Mouse (Mus musculus) right cerebral cortex, postnatal 14 days (tissue): ENCODE results near the gene Aph1a.
"Not testable (repeated sequence)": the region's sequence is repeated elsewhere in the genome, so short reads cannot be mapped to it uniquely, and the experiment has no call there.

Experiments used
- DNase-seq: peaks from one replicate; pipeline ENCODE4 v3.0.0; 2022

The Aph1a gene

DNA sequence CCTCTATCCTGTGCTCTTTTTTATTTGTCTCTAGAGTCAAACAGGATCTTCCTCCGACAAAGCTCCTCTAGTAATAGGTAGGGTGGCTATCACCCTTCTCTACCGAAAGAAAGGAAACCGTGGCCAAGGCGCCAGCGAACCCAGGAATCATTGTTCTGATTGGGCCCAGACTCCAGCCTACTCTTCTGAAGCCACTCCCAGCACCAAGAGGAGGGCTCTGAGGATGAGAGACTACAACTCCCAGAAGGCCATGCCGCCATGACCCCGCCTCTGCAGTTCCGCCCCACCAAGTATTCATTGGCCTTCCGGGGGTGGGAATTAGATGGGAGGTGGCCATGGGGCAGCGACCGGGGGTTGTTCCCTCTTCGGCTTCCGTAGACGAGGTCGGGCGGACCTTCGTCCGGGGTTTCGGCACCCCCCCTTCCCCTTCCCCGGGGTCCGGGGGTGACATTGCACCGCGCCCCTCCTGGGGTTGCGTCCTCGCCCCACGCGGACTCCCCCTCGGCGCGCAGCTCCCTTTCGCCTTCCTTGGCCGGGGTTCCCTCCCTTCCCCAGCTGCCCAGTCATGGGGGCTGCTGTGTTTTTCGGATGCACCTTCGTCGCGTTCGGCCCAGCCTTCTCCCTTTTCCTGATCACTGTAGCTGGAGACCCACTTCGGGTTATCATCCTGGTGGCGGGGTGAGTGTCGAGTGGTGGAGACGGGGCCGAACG lies at the start of gene Aph1a:
TSS of gene Aph1a (plus strand) at position 364 of the 711 bp plus-strand sequence.
- peak; percentile 91 for DNase-seq

- no peak for DNase-seq
These were observed 43.2 kb upstream of the Aph1a start for GRCm38 (mm10) chr3:95850611-95851010.

DNA sequence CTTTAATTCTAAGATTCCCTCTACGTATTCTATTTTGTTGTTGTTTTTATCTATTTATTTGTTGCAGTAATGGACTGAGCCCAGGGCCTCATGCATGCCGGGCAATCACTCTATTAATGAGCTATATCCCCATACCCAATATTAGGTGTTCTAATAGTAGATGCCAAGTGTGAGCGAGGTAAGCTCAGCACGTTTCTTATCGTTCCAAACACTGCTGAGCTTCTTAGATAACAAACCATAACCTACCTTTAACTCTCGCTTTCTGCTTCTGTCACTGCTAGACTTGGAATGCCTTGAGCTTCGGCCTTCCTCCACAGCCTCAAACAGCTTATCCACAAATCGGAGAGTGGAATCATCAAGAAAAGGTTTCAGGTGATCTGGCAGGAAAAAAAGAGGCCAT lies 42.5 kb upstream of the Aph1a start:
- no peak for DNase-seq

GRCm38 (mm10) chr3:95855502-95856089 lies 38.2 kb upstream of the Aph1a start, which contains the start of gene Prpf3:
Gene Prpf3 (minus strand): TSS chr3:95855885.
- peak; percentile 94 for DNase-seq

GRCm38 (mm10) chr3:95856115-95856514 lies 37.7 kb upstream of the Aph1a start:
- no peak for DNase-seq

- not testable (repeated sequence) for DNase-seq
These were observed 36.7 kb upstream of the Aph1a start for GRCm38 (mm10) chr3:95857050-95857449.

DNA sequence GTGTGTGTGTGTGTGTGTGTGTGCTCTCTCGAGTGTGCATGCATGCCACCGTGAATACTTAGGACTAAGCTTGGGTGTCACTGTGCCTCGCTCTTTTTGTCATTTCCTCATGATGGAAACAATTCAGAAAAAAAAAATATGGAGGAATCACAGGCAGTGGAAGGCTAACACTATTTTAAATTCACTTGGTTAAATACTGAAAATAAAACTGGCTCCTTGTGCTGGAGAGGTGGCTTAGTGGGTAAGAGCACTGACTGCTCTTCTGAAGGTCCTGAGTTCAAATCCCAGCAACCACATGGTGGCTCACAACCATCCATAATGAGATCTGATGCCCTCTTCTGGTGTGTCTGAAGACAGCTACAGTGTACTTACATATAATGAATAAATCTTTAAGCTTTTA lies 35.5 kb upstream of the Aph1a start:
- not testable (repeated sequence) for DNase-seq

- no peak for DNase-seq
These were observed 33.4 kb upstream of the Aph1a start for GRCm38 (mm10) chr3:95860323-95860722.

- no peak for DNase-seq
These were observed 32.6 kb upstream of the Aph1a start for GRCm38 (mm10) chr3:95861216-95861615.

DNA sequence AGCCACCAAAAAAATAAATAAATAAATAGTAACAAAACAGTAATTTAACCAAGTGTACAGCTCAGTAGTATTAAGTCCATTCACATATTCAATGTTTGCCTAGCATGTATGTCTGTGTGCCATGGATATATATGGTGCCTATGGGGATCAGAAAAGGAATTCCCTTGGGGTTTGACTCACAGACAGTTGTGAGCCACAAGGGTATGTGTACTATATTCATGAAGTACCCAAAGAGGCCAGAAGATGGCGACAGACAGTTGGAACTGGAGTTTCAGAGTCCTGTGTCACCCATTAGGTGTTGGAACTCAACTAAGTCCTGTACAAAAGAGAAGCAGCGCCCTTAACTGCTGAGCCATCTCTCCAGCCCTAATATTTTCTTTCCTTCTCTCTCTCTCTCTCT lies 32.0 kb upstream of the Aph1a start:
- DNase-seq, result peak; percentile 41

DNA sequence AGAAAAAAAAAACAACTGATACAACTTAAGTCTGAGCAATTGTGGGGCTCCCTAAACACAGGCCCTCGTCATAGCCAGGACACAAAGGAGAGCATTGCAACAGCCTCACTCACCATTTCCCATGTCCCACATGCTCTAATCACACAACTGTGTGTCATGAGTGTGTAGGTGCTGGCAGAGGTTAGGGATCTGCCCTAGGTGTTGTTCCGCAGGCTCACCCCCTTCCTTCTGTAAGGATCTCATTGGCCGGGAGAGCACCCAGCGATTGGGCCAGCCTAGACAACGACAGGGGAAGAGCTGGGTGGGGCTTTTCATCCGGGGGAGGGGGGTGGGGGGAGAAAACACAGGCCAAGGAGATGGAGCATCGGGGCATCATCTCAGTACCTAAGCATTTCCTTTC lies 30.2 kb upstream of the Aph1a start:
- no peak for DNase-seq

DNA sequence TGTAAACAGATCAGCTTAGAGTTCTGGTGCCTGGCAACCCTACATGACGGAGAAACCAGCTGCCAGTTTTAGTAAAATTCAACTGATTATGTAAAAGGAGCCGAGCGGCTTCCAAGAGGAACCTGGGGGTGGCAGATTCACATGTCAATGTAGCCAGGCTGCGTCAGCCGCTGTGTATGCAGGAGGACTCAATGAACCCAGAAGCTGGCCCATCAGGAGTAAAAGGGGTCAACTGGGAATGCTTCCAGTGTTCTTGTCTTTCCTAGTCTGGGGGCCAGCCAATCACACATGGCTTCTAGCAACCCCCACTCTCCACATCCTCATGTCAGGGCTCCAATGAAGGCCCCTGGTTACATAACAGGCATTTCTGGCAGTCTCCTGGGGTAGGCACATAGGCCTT lies 28.7 kb upstream of the Aph1a start:
- DNase-seq, result peak; percentile 47

DNA sequence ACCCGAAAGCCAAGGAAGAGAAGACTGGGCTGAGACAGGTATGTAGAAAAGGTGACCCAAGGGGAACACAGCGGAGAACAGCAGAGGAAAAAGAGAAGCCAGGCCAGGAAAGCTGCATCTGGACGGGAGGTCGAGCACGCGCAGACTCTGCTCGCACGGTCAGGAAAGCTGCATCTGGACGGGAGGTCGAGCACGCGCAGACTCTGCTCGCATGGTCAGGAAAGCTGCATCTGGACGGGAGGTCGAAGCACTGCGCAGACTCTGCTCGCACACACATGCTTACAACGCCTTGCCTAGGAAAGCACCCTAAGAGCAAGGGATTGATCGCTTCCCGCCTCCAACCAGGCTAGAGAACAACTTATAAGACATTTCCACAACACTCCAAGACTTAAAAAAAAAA lies 28.2 kb upstream of the Aph1a start:
- no peak for DNase-seq

DNA sequence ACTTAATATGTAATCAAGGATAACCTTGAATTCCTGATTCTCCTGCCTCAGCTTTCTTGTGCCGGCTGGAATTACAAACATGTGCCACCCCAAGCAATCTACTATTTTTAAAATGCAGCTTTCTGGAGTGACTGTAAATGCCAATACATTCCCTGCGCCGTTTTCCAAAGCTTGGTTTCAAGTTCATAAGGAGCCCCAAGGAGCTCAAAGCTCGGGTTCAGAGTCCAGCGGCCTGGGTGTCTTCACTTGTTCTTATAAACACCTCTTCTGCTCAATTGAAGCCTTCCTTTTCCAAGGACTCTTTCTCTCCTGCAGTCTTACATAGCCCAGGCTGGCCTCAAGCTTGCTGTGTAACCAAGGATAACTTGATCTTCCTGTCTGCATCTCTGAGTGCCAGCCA lies 27.7 kb upstream of the Aph1a start:
- no peak for DNase-seq

DNA sequence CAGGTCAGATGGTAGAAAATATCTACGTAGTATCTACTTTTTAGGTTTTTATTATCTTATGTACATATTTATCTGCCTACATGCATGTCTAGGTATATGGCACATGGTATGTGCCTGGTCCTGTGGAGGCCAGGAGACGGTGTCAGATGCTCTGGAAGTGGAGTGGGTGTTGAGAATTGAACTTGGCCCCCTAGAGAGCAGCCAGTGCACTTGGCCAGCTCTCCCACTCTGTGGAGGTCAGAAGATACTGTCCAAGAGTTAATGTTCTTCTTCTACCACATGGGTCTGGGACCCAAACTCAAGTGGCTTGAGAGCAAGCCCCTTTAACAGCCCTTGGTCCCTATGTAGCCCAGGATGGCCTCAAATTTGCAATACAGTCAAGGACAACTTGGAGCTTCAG lies 26.4 kb upstream of the Aph1a start:
- no peak for DNase-seq

DNA sequence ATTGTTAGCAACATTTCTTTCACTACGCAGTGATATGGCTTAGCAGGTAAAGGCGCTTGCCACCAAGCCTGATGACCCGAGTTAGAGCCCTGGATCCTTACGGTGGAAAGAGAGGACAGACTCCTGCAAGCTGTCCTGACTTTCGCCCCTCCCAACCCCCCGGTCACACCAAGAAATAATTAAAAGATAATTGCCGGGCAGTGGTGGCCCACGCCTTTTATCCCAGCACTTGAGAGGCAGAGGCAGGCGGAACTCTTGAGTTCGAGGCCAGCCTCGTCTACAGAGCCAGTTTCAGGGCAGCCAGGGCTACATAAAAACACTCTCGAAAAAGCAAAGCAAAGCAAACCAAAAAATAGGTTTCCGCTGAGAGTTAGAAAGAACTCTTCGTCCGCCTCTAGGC lies 22.8 kb upstream of the Aph1a start:
- no peak for DNase-seq

GRCm38 (mm10) chr3:95871392-95871867 lies 22.3 kb upstream of the Aph1a start, which contains the start of gene Mrps21:
Gene Mrps21 (minus strand): TSS chr3:95871519.
- peak; percentile 81 for DNase-seq

GRCm38 (mm10) chr3:95872048-95872447 lies 21.7 kb upstream of the Aph1a start:
- no peak for DNase-seq

DNA sequence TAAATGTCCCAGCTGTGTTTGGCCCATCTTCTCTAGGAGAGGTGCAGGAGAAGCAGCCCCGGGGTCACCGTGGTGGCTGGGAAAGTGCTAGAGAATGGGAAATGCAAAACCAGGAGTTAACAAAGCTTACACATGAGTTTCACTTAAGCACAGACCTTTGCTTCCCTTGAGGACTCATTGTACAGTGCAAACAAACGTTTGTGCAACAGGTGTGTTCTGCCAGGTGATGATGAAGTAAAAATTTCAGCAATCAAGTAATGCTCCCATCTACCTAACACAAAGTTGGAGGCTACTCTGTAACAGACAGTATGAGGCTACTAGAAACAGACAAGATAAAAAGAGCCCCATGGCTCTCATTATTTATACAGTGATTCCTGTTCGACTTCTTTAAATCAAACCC lies 14.7 kb upstream of the Aph1a start:
- DNase-seq, result no peak

DNA sequence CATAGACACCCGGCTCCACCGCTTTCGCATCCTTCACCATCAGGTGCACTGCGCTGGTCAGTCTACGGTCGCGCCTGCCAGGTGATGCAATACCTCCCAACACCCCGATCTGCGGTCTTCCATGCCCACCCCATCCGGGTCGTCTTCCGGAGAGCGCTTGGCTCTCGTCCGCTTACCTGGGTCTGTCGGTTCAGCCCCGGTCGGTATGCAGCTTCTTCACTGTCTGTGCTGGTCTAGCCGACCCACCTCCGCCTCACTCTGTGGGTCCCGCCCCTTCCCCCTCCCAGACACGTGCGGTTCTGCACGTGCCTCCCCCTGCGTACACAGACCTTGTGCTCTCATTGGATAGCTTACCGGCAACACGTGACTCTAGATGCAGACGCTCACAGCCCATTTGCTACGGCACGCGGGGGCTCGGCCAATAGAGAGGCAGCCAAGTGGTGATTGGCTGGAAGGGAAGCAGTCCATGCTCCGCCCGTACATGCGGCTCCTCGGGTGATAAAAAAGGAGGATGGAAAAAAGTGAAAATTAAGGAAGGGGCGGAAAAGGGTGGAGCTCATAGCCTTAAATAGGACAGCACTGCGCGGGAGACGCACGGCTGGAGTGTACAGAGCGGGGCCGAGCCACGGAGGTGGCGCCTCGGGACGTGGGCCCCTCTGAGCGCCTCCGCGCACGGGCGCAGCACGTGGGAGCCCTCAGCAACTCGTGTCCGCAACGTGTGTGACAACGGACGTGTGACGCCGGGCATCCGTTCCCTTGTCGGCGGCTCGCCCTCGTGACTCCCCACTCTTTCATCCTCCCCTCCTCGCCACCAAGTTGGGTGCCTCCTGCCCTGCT lies 11.6 kb upstream of the Aph1a start, which contains the start of gene Ciart:
TSS of gene Ciart (minus strand) at position 273 of the 837 bp plus-strand sequence.
- DNase-seq, result peak; percentile 92

GRCm38 (mm10) chr3:95882816-95883425 lies 10.8 kb upstream of the Aph1a start:
- peak; percentile 80 for DNase-seq

DNA sequence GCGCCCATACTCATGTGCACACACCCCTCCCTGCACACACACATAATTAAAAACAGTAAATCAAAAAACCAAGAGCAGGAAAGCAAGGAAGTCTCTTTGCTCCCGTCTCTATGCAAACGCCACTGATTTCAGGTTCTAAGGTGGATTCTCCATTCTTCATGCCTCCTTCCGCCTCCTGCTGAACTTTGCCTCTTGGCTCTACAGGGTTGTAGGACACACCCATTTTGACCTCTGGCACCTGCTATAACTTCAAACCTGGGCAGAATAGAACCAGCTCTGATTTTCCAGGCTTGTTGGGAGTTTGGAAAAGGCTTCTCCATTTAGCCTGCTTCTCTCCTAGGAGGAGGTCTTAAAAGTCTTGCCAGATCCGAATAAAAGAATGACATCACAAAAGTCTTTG lies 9.4 kb upstream of the Aph1a start:
- no peak for DNase-seq

- DNase-seq, result no peak
These were observed 6.2 kb upstream of the Aph1a start for GRCm38 (mm10) chr3:95887596-95887995.
